Mouse (Mus musculus) liver, embryonic 11.5 days (tissue): ENCODE measurements at regions not wholly inside any gene's neighbourhood (a gene's known extent, or its start where the extent isn't known, plus 50 kb on each side); places are given as distances from the start of the nearest gene placed in this dataset.

Experiments used
- ATAC-seq: fragments of 200-750 bp; cut with Nextera tagmentation; replicated peaks from 2 replicates; pipeline ENCODE4 v1.8.0; 2017; ENCODE audit warnings: moderate number of reproducible peaks, mild to moderate bottlenecking, moderate TSS enrichment, moderate library complexity; ENCODE audit not compliant: low FRiP score
- DNase-seq: peaks from one replicate; pipeline ENCODE4 v3.0.0-alpha.2; 2017; ENCODE audit warnings: low spot score
- H3K27ac ChIP-seq: fragments of 300-500 bp; sonication (generic); 2 replicates; pipeline ENCODE4 v1.5.1; 2014; ENCODE audit warnings: mild to moderate bottlenecking, low read depth, low read length, control low read depth
- H3K27me3 ChIP-seq: fragments of 300-500 bp; sonication (generic); replicated peaks from 2 replicates; pipeline ENCODE4 v1.6.1; 2014; ENCODE audit warnings: low read length, mixed read lengths; ENCODE audit not compliant: control insufficient read depth, insufficient read depth
- H3K36me3 ChIP-seq: fragments of 300-500 bp; sonication (generic); 2 replicates; pipeline ENCODE4 v1.6.1; 2014; ENCODE audit warnings: mild to moderate bottlenecking, low read length, moderate library complexity, mixed read lengths; ENCODE audit not compliant: control insufficient read depth, insufficient read depth
- H3K4me1 ChIP-seq: fragments of 300-500 bp; sonication (generic); replicated peaks from 2 replicates; pipeline ENCODE4 v1.6.1; 2014; ENCODE audit warnings: low read length, mixed read lengths; ENCODE audit not compliant: control insufficient read depth, insufficient read depth
- H3K4me2 ChIP-seq: fragments of 300-500 bp; sonication (generic); 2 replicates; pipeline ENCODE4 v1.6.1; 2014; ENCODE audit warnings: mild to moderate bottlenecking, control low read depth, moderate library complexity
- H3K4me3 ChIP-seq: fragments of 300-500 bp; sonication (generic); 2 replicates; pipeline ENCODE4 v1.5.1; 2014; ENCODE audit warnings: low read depth, low read length, control low read depth
- H3K9ac ChIP-seq: fragments of 300-500 bp; sonication (generic); 2 replicates; pipeline ENCODE4 v1.6.1; 2014; ENCODE audit warnings: low read depth, low read length, control low read depth
- H3K9me3 ChIP-seq: fragments of 300-500 bp; sonication (generic); 2 replicates; pipeline ENCODE4 v1.6.1; 2016; ENCODE audit warnings: low read length, inconsistent platforms, mixed read lengths; ENCODE audit not compliant: control insufficient read depth
- WGBS: fragments of 180-500 bp; shearing (Covaris S2); extraction: QIAGEN DNeasy Blood & Tissue Kit; methylation state at CpG from one replicate; pipeline ENCODE4 v1.1.7; 2014; 5-methylcytosine and 5-hydroxymethylcytosine counted together

GRCm38 (mm10) chr2:106412158-106412557 is 280.9 kb upstream of the Mpped2 start:
- H3K27me3 ChIP-seq = no peaks in the 10 kb centered on the region
- H3K9ac ChIP-seq = no peak overlapping the region
- no peaks in the 10 kb centered on the region for H3K36me3 ChIP-seq
- no peak overlapping the region for H3K4me3 ChIP-seq
- ATAC-seq (no peak), DNase-seq (no peak)
- 72% methylated on average over 6 of the region's 6 CpGs for WGBS
- H3K4me1 ChIP-seq = no peaks in the 10 kb centered on the region
- H3K27ac ChIP-seq = no peak overlapping the region
- no peaks in the 10 kb centered on the region for H3K9me3 ChIP-seq
- no peak overlapping the region for H3K4me2 ChIP-seq

GRCm38 (mm10) chr2:106415474-106416019 is 277.5 kb upstream of the Mpped2 start:
- Histone ChIP-seq H3K9ac (no peak overlapping the region), H3K36me3 (no peaks in the 10 kb centered on the region), H3K4me3 (no peak overlapping the region), H3K4me2 (no peak overlapping the region), H3K4me1 (no peaks in the 10 kb centered on the region), H3K27me3 (no peaks in the 10 kb centered on the region), H3K27ac (no peak overlapping the region), H3K9me3 (no peaks in the 10 kb centered on the region)
- 85% methylated on average over 7 of the region's 7 CpGs for WGBS
- DNase-seq (no peak), ATAC-seq (no peak)

GRCm38 (mm10) chr2:106418181-106418580 is 274.9 kb upstream of the Mpped2 start:
- H3K27ac ChIP-seq = no peak overlapping the region
- H3K27me3 ChIP-seq = no peaks in the 10 kb centered on the region
- WGBS = 83% methylated on average over 2 of the region's 2 CpGs
- H3K4me1 ChIP-seq = no peaks in the 10 kb centered on the region
- DNase-seq = no peak
- ATAC-seq = no peak
- no peak overlapping the region for H3K4me2 ChIP-seq
- H3K9me3 ChIP-seq = no peaks in the 10 kb centered on the region
- no peak overlapping the region for H3K4me3 ChIP-seq
- H3K9ac ChIP-seq = no peak overlapping the region
- H3K36me3 ChIP-seq = no peaks in the 10 kb centered on the region

DNA sequence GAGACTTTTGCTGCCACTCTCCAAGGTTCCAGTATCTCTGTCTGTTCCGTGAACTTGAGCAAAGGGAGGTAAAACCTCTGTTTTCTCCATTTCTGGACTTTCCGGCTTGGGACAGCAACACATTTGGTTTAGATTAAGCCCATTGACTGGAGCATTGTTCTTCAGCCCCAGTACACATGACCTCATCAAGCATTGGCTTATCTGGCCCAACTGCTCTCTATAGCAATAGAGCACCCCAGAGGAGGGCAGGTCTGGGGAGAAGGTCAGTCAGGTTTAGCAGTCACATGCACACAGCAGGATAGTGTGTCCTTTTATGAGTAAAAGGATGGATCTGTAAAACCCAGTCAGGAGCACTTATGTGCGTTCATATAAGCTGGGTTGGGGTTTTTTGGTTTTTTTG is 268.1 kb upstream of the Mpped2 start:
- Histone ChIP-seq H3K27me3 (no peaks in the 10 kb centered on the region), H3K4me1 (no peaks in the 10 kb centered on the region), H3K36me3 (no peaks in the 10 kb centered on the region), H3K9ac (no peak overlapping the region), H3K4me2 (no peak overlapping the region), H3K9me3 (no peaks in the 10 kb centered on the region), H3K4me3 (no peak overlapping the region), H3K27ac (no peak overlapping the region)
- ATAC-seq = no peak
- DNase-seq = no peak
- WGBS = 73% methylated on average over 3 of the region's 3 CpGs

DNA sequence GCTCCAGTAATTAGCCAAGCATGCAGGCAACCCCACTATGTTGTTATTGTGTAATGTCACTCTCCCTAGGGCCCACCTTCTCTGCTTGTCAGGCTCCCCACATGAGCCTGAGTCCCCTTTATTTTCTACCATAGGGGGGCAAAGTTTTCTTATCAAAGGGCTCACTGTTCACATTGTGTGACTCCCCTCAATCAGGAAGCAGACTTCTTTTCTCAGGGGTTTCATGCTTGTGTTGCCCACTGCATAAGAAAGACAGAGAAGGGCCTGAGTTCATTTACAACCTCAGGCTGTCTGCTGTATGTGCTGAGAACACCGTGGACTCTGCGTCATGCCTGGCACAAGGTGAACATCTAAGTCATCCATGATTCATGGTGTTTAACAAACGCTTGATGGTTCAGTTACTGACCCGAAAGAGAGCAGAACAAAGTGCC is 267.6 kb upstream of the Mpped2 start:
- ATAC-seq (no peak), DNase-seq (no peak)
- Histone ChIP-seq H3K27ac (no peak overlapping the region), H3K36me3 (no peaks in the 10 kb centered on the region), H3K4me2 (no peak overlapping the region), H3K9ac (no peak overlapping the region), H3K9me3 (no peaks in the 10 kb centered on the region), H3K4me1 (no peaks in the 10 kb centered on the region), H3K27me3 (no peaks in the 10 kb centered on the region), H3K4me3 (no peak overlapping the region)
- 85% methylated on average over 4 of the region's 4 CpGs for WGBS

DNA sequence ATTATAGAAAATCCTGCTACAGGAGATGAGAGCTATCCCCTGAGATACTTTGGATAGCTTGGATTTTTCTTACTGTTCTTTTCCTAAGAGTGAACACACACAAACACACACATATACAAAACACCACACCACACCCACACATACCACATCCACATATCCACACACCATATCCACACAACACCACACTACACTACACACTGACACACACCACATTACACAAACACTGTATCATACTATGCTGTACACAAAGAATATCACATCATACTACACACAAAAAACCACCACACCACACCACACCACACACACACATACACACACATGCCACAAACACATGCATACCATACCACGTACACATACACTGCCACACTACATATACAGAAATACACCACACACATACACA is 267.1 kb upstream of the Mpped2 start:
- ATAC-seq (no peak), DNase-seq (no peak)
- H3K9me3 ChIP-seq = no peaks in the 10 kb centered on the region
- H3K4me3 ChIP-seq = no peak overlapping the region
- H3K27me3 ChIP-seq = no peaks in the 10 kb centered on the region
- H3K4me2 ChIP-seq = no peak overlapping the region
- H3K9ac ChIP-seq = no peak overlapping the region
- no peaks in the 10 kb centered on the region for H3K4me1 ChIP-seq
- H3K27ac ChIP-seq = no peak overlapping the region
- H3K36me3 ChIP-seq = no peaks in the 10 kb centered on the region
- 74% methylated on average over 1 of the region's 1 CpGs for WGBS

DNA sequence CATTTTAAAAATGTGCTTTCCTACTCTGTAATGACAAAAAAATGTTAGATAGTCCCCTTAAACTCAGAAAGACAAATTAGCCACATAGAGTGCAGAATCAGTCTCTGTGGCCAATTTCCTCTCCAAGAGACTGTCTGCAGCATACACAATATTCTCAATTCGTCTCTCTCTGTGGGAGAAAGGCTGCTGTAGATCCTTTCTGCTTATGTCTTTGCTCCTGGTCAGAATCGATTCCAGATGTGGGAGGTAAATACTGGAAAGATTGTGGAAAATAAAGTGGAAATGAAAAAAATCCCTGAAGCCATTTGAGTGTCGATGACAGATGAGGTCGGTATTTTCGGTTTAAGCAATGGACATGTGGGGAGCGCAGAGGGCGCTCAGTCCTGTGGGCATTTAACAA is 265.8 kb upstream of the Mpped2 start:
- Histone ChIP-seq H3K27ac (no peak overlapping the region), H3K4me2 (no peak overlapping the region), H3K27me3 (no peaks in the 10 kb centered on the region), H3K4me3 (no peak overlapping the region), H3K36me3 (no peaks in the 10 kb centered on the region), H3K4me1 (no peaks in the 10 kb centered on the region), H3K9me3 (no peaks in the 10 kb centered on the region), H3K9ac (no peak overlapping the region)
- 76% methylated on average over 7 of the region's 7 CpGs for WGBS
- ATAC-seq = no peak
- no peak for DNase-seq

GRCm38 (mm10) chr2:106428909-106429308 is 264.2 kb upstream of the Mpped2 start:
- DNase-seq = no peak
- H3K27ac ChIP-seq = no peak overlapping the region
- no peaks in the 10 kb centered on the region for H3K9me3 ChIP-seq
- ATAC-seq = no peak
- H3K4me1 ChIP-seq = no peaks in the 10 kb centered on the region
- no peaks in the 10 kb centered on the region for H3K27me3 ChIP-seq
- WGBS = 37% methylated on average over 11 of the region's 11 CpGs
- no peaks in the 10 kb centered on the region for H3K36me3 ChIP-seq
- H3K4me3 ChIP-seq = no peak overlapping the region
- H3K4me2 ChIP-seq = no peak overlapping the region
- no peak overlapping the region for H3K9ac ChIP-seq

DNA sequence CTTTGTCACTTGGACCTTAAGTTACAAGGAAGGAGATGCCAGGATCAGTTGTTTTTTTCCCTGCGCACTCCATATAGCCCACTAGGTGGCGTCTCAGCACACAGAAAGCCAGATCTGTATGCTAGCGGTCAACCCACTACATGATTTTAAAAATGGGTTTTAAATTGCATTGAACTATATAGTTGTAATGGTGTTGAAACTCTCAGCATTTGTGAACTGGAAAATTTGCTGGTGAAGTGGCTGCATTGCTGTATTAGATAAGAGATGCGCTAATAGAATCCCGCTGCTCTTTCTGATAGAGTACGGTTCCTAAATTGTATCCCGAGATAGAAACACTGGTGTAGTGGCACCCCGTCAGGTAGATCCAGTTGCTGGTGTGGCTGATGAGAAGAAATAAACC is 261.9 kb upstream of the Mpped2 start:
- Histone ChIP-seq H3K36me3 (no peaks in the 10 kb centered on the region), H3K4me1 (no peaks in the 10 kb centered on the region), H3K27ac (no peak overlapping the region), H3K9me3 (no peaks in the 10 kb centered on the region), H3K27me3 (no peaks in the 10 kb centered on the region), H3K4me3 (no peak overlapping the region), H3K9ac (no peak overlapping the region), H3K4me2 (no peak overlapping the region)
- 39% methylated on average over 8 of the region's 8 CpGs for WGBS
- ATAC-seq (no peak), DNase-seq (no peak)
